Mouse (Mus musculus) kidney, adult 2 months (tissue): ENCODE results near the gene Iqsec1.

Source experiments
- CTCF ChIP-seq: fragments of 200-500 bp; conservative IDR thresholded peaks from 2 replicates; pipeline ENCODE4 v1.5.1; 2011; ENCODE audit warnings: low read depth, mild to moderate bottlenecking, control low read depth, low read length, moderate library complexity, mixed read lengths; ENCODE audit not compliant: insufficient read depth, insufficient read length
- POLR2A ChIP-seq: fragments of 200-500 bp; IDR thresholded peaks from one replicate; pipeline ENCODE4 v1.6.1; 2011; ENCODE audit warnings: low read depth, low read length, control low read depth

- no peak for TF ChIP-seq POLR2A
- no peak for TF ChIP-seq CTCF
These were observed 223.7 kb downstream of the Iqsec1 start for GRCm38 (mm10) chr6:90764753-90765152.
